Mouse (Mus musculus) frontal cortex, adult 2 months (tissue): ENCODE data around the gene Daam1. TPM values are rescaled to one million over a fixed set of nuclear protein-coding genes. Genes with fewer than 3 reads are reported as not detected.

Source experiments
- DNase-seq, 2 experiments: peaks; one replicate each; pipeline ENCODE4 v3.0.0; 2022; ENCODE audit warnings: low spot score in 1 of 2; ENCODE audit errors: extremely low spot score in 1 of 2
- polyA plus RNA-seq: library from polyadenylated mRNA; depleted of rRNA; stranded (reverse); fragments of >200 nt; gene quantifications from 2 replicates; pipeline ENCODE4 v1.2.3, GENCODE M21; 2012; rRNA removed

The Daam1 gene
- 25.5 and 27.2 TPM in 2 replicates for polyA plus RNA-seq

DNA sequence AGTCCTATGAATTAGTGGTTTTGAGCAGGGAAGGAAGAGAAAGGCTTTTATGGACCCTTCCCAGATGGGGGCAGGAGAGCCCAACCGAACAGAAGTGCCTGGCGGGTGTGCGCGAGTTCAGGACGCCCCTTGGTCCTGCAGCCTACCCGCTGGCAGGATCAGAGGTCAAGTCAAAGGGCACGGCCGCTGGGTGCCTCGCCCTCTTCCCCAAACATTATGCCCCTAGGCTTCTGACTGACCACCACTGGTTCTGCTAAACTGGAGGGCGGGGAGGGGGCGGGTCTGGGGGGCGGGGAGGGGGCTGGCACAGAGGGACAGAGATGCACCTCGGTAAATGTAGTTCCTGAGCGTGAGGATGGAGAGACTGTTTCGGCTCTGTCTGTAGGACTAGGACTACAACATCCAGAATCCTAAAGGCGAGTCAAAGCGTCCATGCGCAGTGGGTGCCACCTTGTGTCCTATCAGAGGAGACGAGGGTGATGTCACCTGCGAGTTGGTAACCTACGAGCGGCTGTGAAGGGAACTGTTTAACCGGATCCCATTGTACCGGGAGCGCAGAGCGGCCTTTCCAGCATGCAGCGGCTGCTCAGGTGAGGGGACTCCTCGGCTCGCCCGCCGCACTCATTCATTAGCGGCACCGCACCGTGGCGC, at the start of gene Daam1:
TSS of gene Daam1 (plus strand) at position 472 of the 651 bp plus-strand sequence.
- DNase-seq: peak; percentile 98

DNA sequence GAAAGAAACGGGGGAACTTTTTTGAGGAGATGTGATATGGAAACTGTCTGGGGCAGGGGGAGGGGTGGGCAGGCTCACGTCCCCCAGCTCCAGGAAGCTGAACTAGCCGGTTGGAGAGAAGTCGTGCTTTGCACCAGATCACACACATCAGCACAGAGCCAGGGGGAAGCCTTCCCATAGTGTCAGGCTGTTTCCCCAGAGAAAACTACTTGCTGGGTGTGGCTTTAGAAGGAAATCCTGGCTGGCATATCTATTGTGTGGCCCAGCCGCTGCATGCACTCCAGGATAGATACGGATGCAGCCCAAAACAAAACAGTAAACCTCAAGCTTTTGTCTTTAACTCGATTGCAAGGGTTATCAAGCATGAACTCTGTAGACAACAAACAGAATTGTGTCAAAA, 49.7 kb upstream of the Daam1 start:
- DNase-seq: no peak

DNA sequence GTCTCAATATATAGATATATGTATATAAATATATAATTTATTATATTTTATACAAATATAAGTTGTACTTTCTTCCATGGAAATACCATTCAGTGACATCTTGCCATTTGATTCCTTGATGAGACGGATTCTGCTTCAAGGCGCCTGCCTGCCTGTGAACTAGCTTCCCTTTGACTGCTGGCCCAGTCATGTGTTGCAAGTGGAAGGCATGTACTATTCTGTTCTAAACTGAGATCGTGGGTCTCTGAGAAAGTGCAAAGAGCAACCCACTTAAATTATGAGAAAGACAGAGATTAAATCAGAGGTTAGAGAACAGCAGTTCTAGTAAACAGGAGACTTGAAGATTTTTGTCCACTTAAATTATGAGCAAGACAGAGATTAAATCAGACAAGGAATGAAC, 46.9 kb upstream of the Daam1 start:
- DNase-seq: no peak

DNA sequence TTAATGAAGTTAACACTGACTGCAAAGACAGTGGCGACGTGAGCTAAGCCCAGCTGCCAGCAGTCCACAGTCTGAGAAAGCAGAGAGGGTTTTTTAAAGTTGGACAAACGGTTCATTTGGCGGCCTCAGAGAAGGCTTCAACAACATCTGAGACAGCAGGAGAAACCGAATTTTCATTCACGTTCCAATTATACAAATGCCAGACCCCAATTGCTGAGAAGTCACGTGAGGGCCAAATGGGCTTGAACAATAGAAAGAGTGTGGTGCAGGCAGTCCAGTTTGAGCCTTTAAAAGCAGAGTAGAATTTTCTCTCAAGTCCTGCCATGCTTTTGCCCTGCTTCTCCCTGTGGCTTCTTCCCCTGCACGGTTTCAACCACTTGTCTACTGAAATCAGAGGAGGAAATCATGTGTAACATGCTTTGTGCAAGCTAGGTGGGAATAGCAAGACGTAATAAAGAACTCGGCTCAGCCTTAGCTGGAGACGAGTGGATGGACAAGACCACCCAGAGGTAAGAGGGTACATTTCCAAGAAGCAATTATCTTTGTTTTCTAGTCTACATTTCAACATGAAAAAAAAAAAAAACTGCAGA, 46.1 kb upstream of the Daam1 start:
- no peak for DNase-seq

DNA sequence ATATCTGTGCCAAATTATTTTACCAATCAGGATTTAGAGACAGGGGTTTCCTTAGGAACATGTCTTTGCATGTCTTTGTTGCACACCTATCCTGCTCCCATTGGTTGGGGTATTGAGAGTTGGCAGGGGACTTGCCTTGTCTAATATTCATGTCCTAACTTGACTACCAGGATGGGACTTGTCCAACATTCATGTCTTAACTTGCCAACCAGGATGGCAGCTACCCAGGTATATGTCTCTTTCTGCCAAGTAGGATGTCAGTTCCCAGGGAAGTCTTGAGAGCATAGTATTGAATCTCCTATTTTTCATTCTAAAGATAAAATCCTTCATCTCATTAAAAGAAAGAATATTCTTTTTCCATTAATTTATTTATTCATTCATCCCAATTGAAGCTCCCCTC, 44.4 kb upstream of the Daam1 start:
- DNase-seq: no peak

DNA sequence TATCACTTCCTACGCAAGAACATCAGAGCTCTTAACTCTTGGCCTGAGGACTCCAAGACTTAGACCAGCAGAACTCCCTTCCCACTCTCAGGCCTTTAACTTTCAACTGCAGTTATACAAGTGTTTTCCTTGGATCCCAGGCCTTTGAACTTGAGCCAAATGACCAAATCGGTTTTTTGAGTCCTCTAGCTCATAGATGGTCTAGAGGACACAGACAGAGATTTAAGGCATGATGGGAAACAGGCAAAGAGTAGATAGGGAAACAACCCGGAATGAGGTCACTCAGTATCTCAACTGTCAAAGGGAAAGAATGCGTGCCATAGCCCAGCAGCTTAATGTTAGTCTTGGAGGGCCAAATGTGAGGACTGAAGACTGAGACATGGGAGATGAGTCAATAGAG, 42.1 kb upstream of the Daam1 start:
- no peak for DNase-seq

DNA sequence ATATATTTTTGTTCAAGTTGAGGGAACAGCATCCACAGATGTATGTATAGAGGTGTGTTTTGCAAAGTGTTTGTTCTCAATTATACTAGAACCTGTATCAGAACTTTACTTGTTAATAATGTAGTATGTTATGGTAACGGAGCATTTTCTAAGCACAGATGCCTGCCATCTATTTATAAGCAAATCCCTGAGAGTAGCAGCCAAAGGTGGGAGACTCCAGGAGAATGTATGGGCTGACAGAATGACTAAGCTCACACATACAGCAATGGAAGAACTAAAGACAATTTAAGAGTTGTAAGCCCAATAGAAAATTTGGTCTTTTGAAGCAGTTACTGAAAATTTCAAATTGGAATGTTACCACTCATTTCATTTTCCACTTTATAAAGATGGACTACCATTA, 40.3 kb upstream of the Daam1 start:
- peak; percentile 26 to 52 for DNase-seq

DNA sequence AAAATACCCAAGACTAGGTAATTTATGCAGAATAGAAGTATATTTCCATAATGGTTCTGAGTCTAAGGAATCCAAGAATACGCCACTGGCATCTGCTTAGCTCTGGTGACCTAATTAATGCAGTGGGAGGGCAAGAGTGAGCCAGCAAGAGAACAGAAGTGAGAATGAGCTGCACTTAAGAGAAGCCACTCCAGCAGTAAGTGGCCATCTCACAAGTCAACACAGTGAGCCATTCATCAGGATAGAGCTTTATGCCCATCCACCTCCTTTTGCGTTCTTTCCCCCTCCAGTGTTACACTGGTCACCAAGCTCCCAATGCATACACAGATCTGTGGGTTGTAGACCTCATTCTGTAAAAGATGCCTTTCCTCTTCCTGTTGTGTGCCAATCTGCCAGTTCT, 37.8 kb upstream of the Daam1 start:
- no peak for DNase-seq

DNA sequence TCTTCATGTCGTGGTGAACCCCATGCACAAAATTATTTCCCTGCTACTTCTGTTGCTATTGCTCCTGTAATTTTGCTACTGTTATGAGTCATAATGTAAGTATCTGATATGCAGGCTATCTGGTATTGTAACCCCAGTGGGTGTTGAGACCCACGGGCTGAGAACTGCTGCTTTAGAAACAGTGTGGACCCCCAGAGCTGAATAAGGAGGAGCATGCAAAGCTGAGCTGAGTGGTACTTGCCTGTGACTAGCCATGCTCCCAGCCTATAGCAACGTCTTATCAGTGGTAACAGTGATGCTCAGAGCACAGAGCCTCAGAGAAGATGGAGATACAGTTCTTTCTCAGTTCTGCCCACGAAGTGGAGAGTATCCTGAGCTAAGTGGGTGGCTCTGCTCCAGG, 35.3 kb upstream of the Daam1 start:
- DNase-seq: peak in 1 of 2 experiments; percentile 13

DNA sequence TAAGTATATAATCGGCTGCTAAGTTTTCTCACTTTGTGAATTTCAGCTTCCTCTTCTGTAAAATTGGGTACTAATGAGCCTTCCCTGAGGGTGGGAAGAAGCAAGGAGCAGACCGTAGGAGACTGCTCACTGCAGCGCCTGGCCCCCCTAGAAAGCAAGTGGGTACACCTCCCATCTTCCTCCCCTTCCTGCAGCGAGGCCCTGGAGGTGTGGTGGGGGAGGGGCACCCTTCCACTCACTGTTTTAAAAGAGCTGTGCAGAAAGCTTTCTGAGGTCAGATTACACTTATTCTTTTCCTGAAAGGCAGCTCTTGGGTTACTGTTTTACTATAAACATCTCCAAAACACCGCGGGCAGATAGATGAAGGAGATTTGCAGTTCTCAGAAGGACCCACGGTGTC, 34.4 kb upstream of the Daam1 start:
- DNase-seq: peak in 1 of 2 experiments; percentile 31

DNA sequence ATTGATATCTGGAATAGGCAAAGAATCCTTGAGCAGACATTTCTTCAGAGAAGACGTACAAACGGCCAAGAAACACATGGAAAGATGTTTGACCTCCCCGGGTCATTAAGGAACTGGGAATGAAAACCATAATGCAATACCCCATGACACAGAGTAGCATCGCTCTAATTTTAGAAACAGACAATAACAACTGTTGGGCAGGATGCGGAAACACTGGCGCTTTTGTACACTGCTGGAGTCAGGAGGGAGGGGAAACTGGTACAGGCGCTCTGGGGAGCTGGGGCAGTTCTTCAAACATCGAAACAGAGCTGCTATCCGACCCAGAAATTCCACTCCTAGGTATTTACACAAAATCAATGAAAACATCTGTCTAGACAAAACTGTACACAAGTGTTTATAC, 23.6 kb upstream of the Daam1 start:
- DNase-seq: peak in 1 of 2 experiments; percentile 17

DNA sequence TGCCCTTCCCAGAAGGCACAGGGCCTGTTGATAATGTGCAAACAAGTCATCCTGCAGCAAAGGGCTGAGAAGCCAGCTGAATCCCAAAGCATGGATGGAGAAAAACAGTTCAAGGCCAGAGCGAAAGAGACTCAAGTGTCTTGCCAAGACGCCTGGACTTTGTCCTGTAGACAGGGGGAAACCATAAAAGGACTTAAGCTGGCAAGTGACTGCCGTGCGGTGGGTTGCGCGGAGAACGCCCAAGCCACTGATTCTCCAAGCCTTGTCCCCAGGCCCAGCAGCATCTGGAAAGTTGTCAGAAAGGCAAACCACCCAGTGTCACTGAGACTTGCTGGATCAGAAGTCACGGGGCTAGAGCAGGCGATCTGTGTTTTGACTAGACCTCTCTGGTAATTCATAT, 22.2 kb upstream of the Daam1 start:
- no peak for DNase-seq

DNA sequence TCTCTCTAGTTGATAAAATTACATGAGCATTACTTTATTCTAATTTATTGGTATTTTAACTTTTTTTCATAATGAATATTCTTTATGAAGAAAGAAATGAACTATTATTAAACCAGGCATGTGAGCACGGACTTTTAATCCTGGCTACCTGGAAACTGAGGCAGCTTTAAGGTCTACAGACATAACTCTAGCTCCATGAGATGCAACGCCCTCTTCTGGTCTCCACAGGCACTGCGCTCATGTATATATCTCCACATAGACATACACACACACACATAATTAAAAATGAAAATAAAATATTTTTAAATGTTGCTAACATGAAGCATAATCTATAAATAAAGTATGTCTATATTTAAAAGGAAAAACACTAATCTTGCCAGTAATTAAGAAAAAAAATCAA, 21.3 kb upstream of the Daam1 start:
- no peak for DNase-seq

DNA sequence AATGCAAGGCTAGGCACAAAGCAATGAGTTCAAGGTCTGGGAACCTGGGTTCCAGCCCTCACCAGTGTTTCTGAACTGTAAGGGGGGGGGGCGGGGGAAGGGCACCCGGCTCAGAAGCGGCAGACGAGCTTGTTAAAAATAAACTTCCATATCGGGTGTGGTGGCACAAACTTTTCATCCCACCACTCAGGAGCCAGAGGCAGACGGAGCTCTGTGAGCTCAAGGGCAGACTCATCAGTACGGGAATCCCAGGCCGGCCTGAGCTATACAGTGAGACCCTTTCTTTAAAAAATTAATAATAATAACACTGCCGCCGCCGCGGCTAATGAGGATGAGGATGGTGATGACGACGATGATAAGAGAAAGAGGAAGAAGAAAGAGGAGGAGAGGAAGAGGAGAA, 18.3 kb upstream of the Daam1 start:
- DNase-seq: no peak

DNA sequence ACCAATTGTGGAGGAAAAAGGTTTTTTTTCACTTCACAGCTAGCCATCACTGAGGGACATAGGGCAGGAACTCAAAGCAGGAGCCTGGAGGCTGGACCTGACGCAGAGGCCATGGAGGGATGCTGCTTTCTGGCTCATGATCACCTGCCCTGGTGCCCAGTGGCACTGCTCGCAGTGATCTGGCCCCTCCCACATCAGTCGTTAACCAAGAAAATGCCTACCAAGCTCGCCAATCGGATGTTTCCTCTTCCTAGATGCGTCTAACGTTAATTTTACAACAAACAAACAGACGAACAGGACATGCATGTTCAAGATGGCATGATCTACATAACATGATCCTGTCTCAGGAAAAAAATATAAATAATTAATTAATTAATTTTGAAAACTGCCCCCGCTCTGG, 17.6 kb upstream of the Daam1 start:
- no peak for DNase-seq

DNA sequence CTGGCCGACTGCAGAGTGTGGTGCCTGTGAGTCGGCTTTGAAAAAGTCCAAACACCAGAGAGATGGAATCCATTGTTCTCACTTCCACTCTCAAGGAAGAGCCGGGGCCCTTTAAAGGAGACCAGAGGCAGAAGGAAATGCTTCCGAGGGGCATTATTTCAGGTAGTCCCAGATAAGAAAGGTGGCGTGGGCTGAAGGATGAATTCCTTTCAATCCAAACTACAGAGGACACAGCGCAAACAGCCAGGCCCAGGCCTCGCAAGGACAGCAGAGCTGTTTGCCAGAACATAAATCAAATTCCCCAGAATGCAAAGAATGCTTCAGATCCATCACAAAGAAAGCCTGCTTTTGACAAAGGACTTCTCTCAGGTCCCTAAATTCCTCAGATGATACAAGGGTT, 17.1 kb upstream of the Daam1 start:
- no peak for DNase-seq

DNA sequence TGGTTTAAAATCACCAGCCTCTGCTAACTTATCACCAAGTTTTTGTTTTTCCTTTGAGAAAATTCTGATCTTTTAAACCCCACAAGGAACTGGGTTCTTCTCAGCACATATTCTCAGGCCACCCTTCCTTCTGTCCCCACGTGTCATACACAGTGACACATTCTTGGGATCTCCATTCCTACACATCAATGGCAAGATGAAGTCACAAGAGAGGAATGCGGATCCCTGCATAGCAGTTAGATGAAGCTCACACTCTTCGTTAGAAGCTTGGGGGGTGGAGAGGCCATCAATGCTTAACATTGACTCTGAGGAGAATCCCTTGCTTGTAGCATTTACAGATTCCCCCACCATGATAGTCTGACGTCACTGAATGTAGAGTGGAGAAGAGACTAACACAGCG, 10.8 kb upstream of the Daam1 start:
- no peak for DNase-seq

DNA sequence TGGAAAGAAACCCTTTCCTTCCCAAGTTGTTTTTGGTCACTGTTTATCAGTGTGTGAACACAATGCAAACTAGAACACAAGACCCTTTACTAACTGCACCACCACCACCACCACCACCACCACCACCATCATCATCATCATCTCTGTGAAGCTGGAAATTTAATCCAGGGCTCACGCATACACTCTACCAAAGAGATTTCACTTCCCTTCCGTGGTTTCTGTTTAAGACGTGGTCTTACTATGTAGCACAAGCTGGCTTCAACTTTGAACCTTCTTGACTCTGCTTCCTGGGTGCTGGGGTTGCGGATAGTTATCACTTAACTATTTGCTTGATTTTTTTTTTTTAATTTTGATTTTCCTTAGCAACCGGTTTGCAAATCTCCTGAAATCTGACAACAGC, 9.6 kb upstream of the Daam1 start:
- DNase-seq: no peak

DNA sequence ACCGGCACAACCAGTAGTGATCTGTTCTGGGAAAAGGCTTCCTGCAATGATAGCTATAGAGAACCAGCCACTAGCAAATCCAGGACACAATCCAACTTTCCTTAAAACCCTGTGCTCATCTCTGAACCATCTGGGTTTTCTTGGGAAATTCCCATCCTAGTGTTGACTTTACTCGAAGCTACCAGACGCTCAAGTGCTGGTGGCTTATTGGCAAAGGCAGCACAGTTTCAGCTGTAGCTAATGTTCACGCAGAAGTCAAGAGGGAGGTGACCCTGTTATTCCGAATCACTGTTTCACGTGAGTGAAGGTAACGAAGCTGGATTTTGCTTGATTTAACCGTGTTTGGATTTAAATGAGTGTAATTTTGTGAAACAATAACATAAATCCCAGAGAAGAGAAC, 9.1 kb upstream of the Daam1 start:
- no peak for DNase-seq

DNA sequence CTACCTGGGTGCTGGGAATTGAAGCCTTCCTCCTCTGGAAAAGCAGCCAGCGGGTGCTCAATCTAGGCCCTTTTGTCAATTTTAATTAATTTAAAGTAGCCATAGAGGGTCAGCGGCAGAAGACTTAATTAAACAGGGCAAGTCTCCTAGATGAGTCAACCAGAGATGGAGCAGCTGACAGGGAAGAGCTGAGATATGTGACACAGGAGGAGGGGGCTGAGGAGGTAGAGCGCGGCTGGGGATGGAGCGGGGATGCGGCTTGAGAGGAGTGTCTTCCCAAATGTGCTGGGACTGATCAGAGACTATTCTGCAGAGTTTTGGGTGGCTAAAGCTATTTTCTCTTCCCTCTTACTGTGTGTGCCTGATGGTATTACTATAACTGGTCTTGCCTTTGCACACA, 6.0 kb upstream of the Daam1 start:
- DNase-seq: no peak

DNA sequence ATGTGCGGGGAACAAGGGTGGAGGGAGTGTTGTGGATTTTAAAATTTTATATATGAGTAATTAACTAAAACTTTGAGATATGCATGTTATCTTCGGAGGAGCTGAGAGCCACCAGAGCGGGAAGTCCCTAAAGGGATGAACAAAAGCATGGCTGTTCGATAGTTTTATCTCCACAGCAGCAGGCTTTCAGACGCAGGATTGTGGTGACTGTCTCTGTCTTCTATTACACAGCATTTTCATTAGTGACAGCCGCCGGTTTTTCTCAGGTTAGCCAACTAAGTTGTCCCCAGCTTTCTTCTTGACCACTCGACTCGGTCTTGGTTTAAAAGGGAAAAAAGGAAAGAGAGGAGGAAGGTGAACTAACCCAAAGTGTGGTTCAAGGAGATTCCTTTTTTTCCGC, 739 bp upstream of the Daam1 start:
- no peak for DNase-seq

DNA sequence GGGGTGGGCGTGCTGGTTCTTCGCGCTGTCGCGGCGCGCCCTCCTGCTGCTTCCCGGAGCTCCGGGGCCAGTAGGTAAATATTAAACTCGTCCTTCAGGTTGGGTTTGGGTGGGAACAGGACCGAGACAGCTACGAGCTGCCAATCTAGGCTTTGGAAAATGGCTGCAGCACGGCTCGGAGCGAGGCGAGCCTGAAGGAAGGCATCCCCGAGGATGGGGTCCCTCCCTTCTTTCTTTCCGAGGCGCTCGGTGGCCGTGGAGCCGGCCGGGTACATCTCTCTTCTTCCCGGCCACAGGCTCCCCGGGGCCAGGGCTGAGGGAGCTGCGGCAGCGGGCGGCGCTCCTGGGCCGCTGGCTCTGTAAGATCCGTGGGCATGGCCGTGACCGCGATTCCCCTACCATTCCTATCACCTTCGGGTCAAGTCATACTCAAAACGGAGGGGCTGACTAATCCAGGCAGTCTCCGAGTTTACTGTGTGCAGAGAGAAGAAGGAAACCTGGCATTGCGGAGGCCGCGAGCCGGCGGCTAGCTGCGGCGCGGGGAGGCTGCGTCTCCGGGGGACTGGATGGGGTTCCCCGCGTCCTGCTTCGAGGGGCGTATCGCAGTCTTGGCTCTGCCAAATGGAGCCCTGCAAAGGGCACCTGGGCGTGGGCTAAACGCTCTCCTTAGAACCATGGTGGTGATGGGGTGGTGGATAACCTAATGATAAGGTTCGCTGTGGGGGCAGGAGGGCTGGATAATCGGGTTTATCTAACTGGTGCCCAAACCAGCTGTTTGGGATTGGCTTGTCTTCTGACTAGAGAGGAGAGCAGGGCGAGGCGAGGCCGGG, 595 bp downstream of the Daam1 start:
- no peak for DNase-seq
